Mouse (Mus musculus): ENCODE measurements around the gene Rassf5.

DNA sequence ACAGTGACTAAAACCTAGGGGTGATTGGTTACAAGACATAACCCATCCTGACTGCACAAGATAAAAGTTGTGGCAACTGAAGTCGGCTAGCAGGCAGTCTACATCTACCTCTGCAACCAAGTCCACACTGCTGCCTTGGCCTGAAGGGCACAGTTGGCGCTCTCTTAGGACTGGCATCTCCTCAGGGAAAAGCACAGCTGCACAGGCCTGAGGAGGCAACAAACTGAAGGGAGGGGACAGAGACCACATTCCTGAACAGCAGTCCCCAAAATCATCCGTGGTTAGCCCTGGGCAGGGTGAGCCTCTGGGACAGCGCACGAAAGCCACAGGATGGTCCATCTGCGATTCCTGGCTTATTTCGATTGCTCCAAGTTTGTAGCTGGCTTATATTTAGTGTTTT, 49.4 kb downstream of the Rassf5 start:
- TF ChIP-seq CTCF (IDR thresholded peaks at IDR 0.05; ENCODE audit: low read depth) (no peak), EP300 (optimal IDR thresholded peaks at IDR 0.05) (no peak)
